In genomic region chr17:47378133-47378532, GRCm38 (mm10) we compare ENCODE assay signal across 11 mouse cellular contexts.
"Had no signal": no experiment of that assay in that cellular context is flagged by ENCODE, and none has a peak within 500 bp of the region (broad histone marks: within the 10 kb centered on the region; RNA-seq: fewer than 3 reads in every experiment).

No protein-coding gene starts in this region.

- H3K4me3 ChIP-seq: intestine, embryonic 15.5 days; limb, embryonic 15.5 days; lung, embryonic 15.5 days; midbrain, embryonic 10.5 days; neural tube, embryonic 12.5 days had no signal

- H3K27ac ChIP-seq: intestine, embryonic 15.5 days; limb, embryonic 15.5 days; lung, embryonic 15.5 days; midbrain, embryonic 10.5 days; neural tube, embryonic 12.5 days had no signal

- H3K27me3 ChIP-seq: intestine, embryonic 15.5 days; limb, embryonic 15.5 days; lung, embryonic 15.5 days; neural tube, embryonic 12.5 days had no signal

- H3K9ac ChIP-seq: intestine, embryonic 15.5 days; limb, embryonic 15.5 days; lung, embryonic 15.5 days; neural tube, embryonic 12.5 days had no signal

- ATAC-seq: intestine, embryonic 15.5 days had no signal

- H3K9me3 ChIP-seq: intestine, embryonic 15.5 days; limb, embryonic 15.5 days; lung, embryonic 15.5 days; midbrain, embryonic 10.5 days; neural tube, embryonic 12.5 days had no signal

- H3K4me2 ChIP-seq: intestine, embryonic 15.5 days; limb, embryonic 15.5 days; lung, embryonic 15.5 days; neural tube, embryonic 12.5 days had no signal

- H3K4me1 ChIP-seq: intestine, embryonic 15.5 days; limb, embryonic 15.5 days; lung, embryonic 15.5 days; neural tube, embryonic 12.5 days had no signal

- DNase-seq: kidney, adult 8-10 months; kidney, postnatal 10 days; kidney, postnatal 4 days; midbrain, embryonic 14.5 days; thymus, adult 18-20 months; thymus, postnatal 14 days had no signal
